Mouse (Mus musculus) liver, adult 10 weeks (tissue): ENCODE results near the gene Cops7b. TPM values are rescaled to one million over a fixed set of nuclear protein-coding genes. Genes with fewer than 3 reads are reported as not detected.

Experiments
- polyA plus RNA-seq: library from polyadenylated mRNA; stranded (reverse); fragments of 350-450 nt; fragmentation: Illumina TruSeq; extraction: RNeasy Lipid Tissue Mini Kit (QIAGEN cat#74804); gene quantifications from one replicate; pipeline ENCODE4 v1.2.3, GENCODE M21; 2014; ENCODE audit warnings: low read depth, low replicate concordance

The Cops7b gene
- polyA plus RNA-seq = 2.4 TPM

DNA sequence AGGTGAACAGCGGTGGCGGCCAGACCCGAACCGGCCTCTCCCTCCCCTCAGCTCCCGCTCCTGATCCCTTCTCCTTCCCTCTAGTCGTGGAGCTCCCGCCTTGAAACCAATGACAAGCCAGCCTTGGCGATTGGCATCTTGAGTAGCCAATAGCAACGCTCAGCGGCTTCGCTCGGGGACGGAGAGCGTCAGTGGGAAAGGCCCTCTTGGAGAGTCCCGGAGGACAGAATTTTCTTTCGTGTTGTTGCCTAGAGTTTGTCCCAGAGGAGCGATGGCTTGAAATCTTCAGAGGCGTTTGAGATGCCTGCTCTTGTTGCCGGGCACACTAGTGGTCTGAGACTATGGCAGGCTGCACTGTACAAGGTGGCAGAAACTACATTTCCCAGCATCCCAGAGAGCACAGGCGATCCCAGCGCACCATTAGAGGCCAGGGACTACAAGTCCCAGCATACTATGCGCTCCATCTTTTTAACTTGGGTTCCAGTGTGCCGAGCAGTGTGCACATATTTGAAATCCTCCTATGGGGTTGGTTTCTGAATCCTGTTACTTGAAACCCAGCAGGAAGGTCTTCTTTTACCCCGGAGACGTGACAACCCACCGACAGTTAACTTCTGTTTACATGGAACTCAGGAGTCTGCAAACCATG, at the start of gene Cops7b, which contains the start of gene Pde6d:
Gene Cops7b (plus strand): TSS at position 454 of the 646 bp plus-strand sequence.
Gene Pde6d (minus strand): TSS at position 179 of the 646 bp plus-strand sequence.

Other genes with a start within 250 kb of the Cops7b start
- gene Ncl, start 223.5 kb upstream of the Cops7b start, polyA plus RNA-seq = 150 TPM
- gene Nmur1, start 156.7 kb upstream of the Cops7b start, polyA plus RNA-seq = not detected
- not detected for gene Tex44, start 156.6 kb upstream of the Cops7b start, polyA plus RNA-seq
- 357 TPM for gene Ptma, start 56.2 kb upstream of the Cops7b start, polyA plus RNA-seq
- gene Pde6d, start 275 bp upstream of the Cops7b start, polyA plus RNA-seq = 5.1 TPM
- not detected for gene Nppc, start 87.7 kb downstream of the Cops7b start, polyA plus RNA-seq
- 3.9 TPM for gene Dis3l2, start 120.9 kb downstream of the Cops7b start, polyA plus RNA-seq